Mouse (Mus musculus) bone marrow macrophage, adult 2 months (primary cell): Measurements from ENCODE around the gene Vcl.

Experiments used
- CTCF ChIP-seq: IDR thresholded peaks from 2 replicates; pipeline ENCODE4 v1.5.1; 2012; ENCODE audit warnings: low read depth, mild to moderate bottlenecking, low read length, moderate library complexity
- POLR2A ChIP-seq: IDR thresholded peaks from 2 replicates; pipeline ENCODE4 v1.6.1; 2012; ENCODE audit warnings: mild to moderate bottlenecking, low read depth, low read length, borderline replicate concordance

- no peak for TF ChIP-seq CTCF
- no peak for TF ChIP-seq POLR2A
Measured at GRCm38 (mm10) chr14:21031783-21032511, 102.7 kb downstream of the Vcl start.
